Mouse (Mus musculus) hindbrain, embryonic 16.5 days (tissue): ENCODE results near the gene Rrp7a. TPM values are rescaled to one million over a fixed set of nuclear protein-coding genes. Genes with fewer than 3 reads are reported as not detected.

ENCODE experiments used
- ATAC-seq: fragments of 200-750 bp; cut with Nextera tagmentation; 2 replicates; pipeline ENCODE4 v1.8.0; 2017; ENCODE audit warnings: moderate TSS enrichment, moderate library complexity
- H3K27ac ChIP-seq: fragments of 300-500 bp; sonication (generic); 2 replicates; pipeline ENCODE4 v1.5.1; 2014; ENCODE audit warnings: low read depth, mild to moderate bottlenecking, control low read depth, low read length, moderate library complexity
- H3K27me3 ChIP-seq: fragments of 300-500 bp; sonication (generic); replicated peaks from 2 replicates; pipeline ENCODE4 v1.6.1; 2014; ENCODE audit warnings: low read length; ENCODE audit not compliant: control insufficient read depth, insufficient read depth
- H3K36me3 ChIP-seq: fragments of 300-500 bp; sonication (generic); 2 replicates; pipeline ENCODE4 v1.6.1; 2014; ENCODE audit warnings: mild to moderate bottlenecking, low read length, moderate library complexity, mixed read lengths; ENCODE audit not compliant: control insufficient read depth, insufficient read depth
- H3K4me1 ChIP-seq: fragments of 300-500 bp; sonication (generic); 2 replicates; pipeline ENCODE4 v1.6.1; 2014; ENCODE audit warnings: low read depth, low read length; ENCODE audit not compliant: control insufficient read depth, insufficient read depth
- H3K4me2 ChIP-seq: fragments of 300-500 bp; sonication (generic); 2 replicates; pipeline ENCODE4 v1.6.1; 2014; ENCODE audit warnings: mild to moderate bottlenecking, low read length, control low read depth, moderate library complexity
- H3K4me3 ChIP-seq: fragments of 300-500 bp; sonication (generic); 2 replicates; pipeline ENCODE4 v1.5.1; 2014; ENCODE audit warnings: mild to moderate bottlenecking, low read length, control low read depth, moderate library complexity
- H3K9ac ChIP-seq: fragments of 300-500 bp; sonication (generic); 2 replicates; pipeline ENCODE4 v1.6.1; 2014; ENCODE audit warnings: low read depth, mild to moderate bottlenecking, control low read depth, low read length, moderate library complexity
- H3K9me3 ChIP-seq: fragments of 300-500 bp; sonication (generic); 2 replicates; pipeline ENCODE4 v1.6.1; 2014; ENCODE audit warnings: mild to moderate bottlenecking, low read length, moderate library complexity; ENCODE audit not compliant: control insufficient read depth
- WGBS: fragments of 180-500 bp; shearing (Covaris S2); extraction: QIAGEN DNeasy Blood & Tissue Kit; methylation state at CpG from one replicate; pipeline ENCODE4 v1.1.7; 2014; 5-methylcytosine and 5-hydroxymethylcytosine counted together
- polyA plus RNA-seq: library from polyadenylated mRNA; unstranded; fragments of >200 nt; fragmentation: Nextera tagmentation; extraction: Ambion mirVana; gene quantifications from 2 replicates; pipeline ENCODE4 v1.2.1, GENCODE M21; 2015

Gene Rrp7a
- polyA plus RNA-seq, 1 experiment from 2014 or later = 78.2 TPM

DNA sequence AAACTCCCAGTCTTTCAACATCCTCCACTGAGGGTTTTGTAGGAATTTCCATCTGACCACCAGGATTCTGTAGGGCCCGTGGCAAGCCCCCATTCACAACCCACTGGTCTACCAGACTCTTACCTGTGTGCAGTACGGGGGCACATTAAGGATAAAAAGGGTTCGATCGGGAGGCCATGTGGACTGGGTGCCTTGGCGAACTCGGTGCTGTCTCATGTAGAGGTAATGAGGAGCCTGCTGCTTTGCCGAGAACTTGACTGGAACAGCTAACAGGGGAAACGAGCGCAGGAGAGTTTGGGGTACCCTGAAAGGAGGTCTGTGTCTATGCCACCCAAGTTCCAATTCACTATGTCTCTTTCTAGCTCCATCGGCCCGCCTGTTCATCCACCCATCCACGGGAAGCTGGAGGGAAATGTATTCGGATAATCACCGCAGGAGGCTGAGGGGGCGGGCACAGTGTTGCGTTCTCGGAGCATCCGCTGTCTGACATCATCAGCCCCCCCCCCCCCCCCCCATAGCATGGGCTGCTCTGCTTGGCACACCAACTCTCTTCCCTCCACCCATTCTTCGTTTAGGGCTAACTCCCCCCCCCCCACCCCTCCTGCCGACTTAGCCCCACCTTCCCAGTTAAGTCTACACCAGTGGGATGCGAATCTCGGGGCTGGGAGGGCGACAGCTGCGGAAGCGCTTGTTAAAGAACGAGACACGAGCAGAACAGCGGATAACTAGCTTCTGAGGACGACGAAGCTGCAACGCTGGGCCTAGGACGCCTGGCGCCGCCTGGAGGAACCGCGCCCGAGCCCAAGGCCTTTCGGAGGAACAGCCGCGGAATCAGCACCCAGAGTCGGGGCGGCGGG is 664 bp downstream of the Rrp7a start:
- peak overlapping the region; percentile 87 for H3K9ac ChIP-seq
- H3K4me3 ChIP-seq = peak overlapping the region; percentile 89

DNA sequence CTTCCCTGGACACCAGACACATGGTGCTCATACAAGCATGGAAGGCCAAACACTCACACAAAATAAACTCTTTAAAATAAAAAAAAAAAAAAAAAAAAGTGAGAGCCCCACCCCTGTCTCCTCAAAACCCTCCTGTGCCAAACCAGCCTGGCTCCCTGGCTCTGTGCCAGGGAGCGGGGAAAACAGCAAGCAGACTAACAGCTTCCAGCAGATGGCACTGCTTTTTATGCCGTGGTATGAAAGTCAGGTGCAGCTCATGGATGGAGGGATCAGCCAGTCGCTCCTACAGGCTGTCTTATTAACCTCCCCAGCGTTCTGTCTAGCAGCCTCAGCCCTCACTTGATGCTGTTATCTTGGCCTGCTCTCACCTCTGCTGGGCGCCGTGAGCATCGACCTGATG is 4.2 kb downstream of the Rrp7a start:
- ATAC-seq = no peak
- Histone ChIP-seq H3K4me2 (no peak overlapping the region), H3K27ac (no peak overlapping the region), H3K4me1 (peaks cover 12% of the 10 kb centered on the region), H3K9me3 (no peaks in the 10 kb centered on the region), H3K9ac (no peak overlapping the region), H3K36me3 (peaks cover 14% of the 10 kb centered on the region), H3K27me3 (no peaks in the 10 kb centered on the region), H3K4me3 (no peak overlapping the region)
- 49% methylated on average over 7 of the region's 7 CpGs for WGBS

More for the DNA sequence above, 664 bp downstream of the Rrp7a start:
- peak overlapping the region; percentile 78 for H3K4me2 ChIP-seq
- peaks cover 7% of the 10 kb centered on the region for H3K4me1 ChIP-seq
- H3K27ac ChIP-seq = peak overlapping the region; percentile 83
- WGBS = 2% methylated on average over 43 of the region's 43 CpGs
- no peaks in the 10 kb centered on the region for H3K9me3 ChIP-seq
- H3K27me3 ChIP-seq = no peaks in the 10 kb centered on the region
- ATAC-seq = peak; percentile 53
- H3K36me3 ChIP-seq = peaks cover 30% of the 10 kb centered on the region

- Histone ChIP-seq H3K9ac (no peak overlapping the region), H3K4me1 (peaks cover 10% of the 10 kb centered on the region), H3K36me3 (peaks cover 14% of the 10 kb centered on the region), H3K27me3 (no peaks in the 10 kb centered on the region), H3K27ac (no peak overlapping the region), H3K9me3 (no peaks in the 10 kb centered on the region), H3K4me3 (no peak overlapping the region), H3K4me2 (no peak overlapping the region)
- 36% methylated on average over 6 of the region's 6 CpGs for WGBS
- no peak for ATAC-seq
These were observed 7.5 kb downstream of the Rrp7a start for GRCm38 (mm10) chr15:83115071-83115470.

- peaks cover 10% of the 10 kb centered on the region for H3K4me1 ChIP-seq
- no peak overlapping the region for H3K27ac ChIP-seq
- ATAC-seq = no peak
- no peak overlapping the region for H3K4me2 ChIP-seq
- WGBS = 63% methylated on average over 9 of the region's 9 CpGs
- peaks cover 11% of the 10 kb centered on the region for H3K36me3 ChIP-seq
- no peaks in the 10 kb centered on the region for H3K27me3 ChIP-seq
- H3K9ac ChIP-seq = no peak overlapping the region; the same call in 1 of the 2 replicates
- no peaks in the 10 kb centered on the region for H3K9me3 ChIP-seq
- no peak overlapping the region for H3K4me3 ChIP-seq
These were observed 8.5 kb downstream of the Rrp7a start for GRCm38 (mm10) chr15:83114106-83114505.

GRCm38 (mm10) chr15:83112898-83113297 is 9.7 kb downstream of the Rrp7a start:
- Histone ChIP-seq H3K36me3 (peaks cover 11% of the 10 kb centered on the region), H3K27me3 (no peaks in the 10 kb centered on the region), H3K4me2 (no peak overlapping the region), H3K9ac (no peak overlapping the region), H3K9me3 (no peaks in the 10 kb centered on the region), H3K4me3 (no peak overlapping the region), H3K27ac (no peak overlapping the region), H3K4me1 (peaks cover 10% of the 10 kb centered on the region)
- peak; percentile 66; the same call in 1 of the 2 replicates for ATAC-seq
- 4% methylated on average over 10 of the region's 11 CpGs for WGBS

DNA sequence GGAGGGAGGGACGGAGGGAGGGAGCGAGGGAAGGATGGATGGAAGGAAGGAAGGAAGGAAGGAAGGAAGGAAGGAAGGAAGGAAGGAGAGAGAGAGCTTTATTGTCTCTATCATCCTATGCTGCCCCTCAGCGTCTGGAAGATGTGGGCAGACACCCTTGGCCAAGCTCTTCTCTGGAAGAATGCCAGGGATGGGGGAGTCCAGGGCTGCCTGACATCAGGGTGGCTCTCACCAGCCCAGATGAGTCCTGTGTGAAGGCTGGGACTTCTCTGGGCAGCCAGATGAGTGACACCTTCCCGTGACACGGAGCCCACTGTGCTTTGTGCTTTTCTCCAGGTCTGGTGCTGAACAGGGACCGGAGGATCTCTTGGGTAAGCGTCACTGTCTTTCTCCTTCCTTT is 10.7 kb downstream of the Rrp7a start:
- H3K4me2 ChIP-seq = no peak overlapping the region
- peaks cover 10% of the 10 kb centered on the region for H3K4me1 ChIP-seq
- no peak for ATAC-seq
- H3K9ac ChIP-seq = no peak overlapping the region; the same call in 1 of the 2 replicates
- H3K4me3 ChIP-seq = no peak overlapping the region
- H3K27ac ChIP-seq = no peak overlapping the region
- no peaks in the 10 kb centered on the region for H3K27me3 ChIP-seq
- no peaks in the 10 kb centered on the region for H3K9me3 ChIP-seq
- WGBS = 89% methylated on average over 7 of the region's 7 CpGs
- H3K36me3 ChIP-seq = peaks cover under 1% of the 10 kb centered on the region

DNA sequence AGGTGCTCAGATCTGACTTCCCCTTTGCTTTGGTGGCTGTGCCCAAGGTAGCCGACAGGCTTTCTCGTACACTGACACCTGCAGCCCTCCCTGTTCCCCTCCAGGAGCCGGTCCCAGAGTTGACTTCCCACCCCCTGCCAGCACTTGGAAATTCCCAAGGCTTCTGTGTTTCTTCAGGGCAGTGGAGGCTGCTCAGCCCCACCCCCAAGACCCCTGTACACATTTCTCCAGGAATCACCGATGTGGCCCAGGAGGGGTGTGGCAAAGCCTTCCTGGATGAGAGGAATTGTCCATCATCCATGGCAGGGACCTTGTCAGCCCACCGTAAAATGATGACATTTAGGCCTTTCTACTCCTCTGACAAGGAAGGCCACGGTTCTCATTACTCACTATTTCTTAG is 11.3 kb downstream of the Rrp7a start:
- Histone ChIP-seq H3K4me1 (peaks cover 10% of the 10 kb centered on the region), H3K36me3 (no peaks in the 10 kb centered on the region; the same call in none of the 2 replicates), H3K27me3 (no peaks in the 10 kb centered on the region), H3K4me3 (no peak overlapping the region), H3K4me2 (no peak overlapping the region), H3K9ac (no peak overlapping the region), H3K9me3 (no peaks in the 10 kb centered on the region), H3K27ac (no peak overlapping the region)
- ATAC-seq = no peak
- WGBS = 58% methylated on average over 6 of the region's 6 CpGs

- Histone ChIP-seq H3K4me1 (no peaks in the 10 kb centered on the region), H3K4me3 (no peak overlapping the region), H3K9me3 (no peaks in the 10 kb centered on the region), H3K36me3 (no peaks in the 10 kb centered on the region), H3K27me3 (no peaks in the 10 kb centered on the region), H3K27ac (no peak overlapping the region), H3K4me2 (no peak overlapping the region), H3K9ac (no peak overlapping the region)
- 35% methylated on average over 6 of the region's 6 CpGs for WGBS
- ATAC-seq = no peak
These were observed 14.8 kb downstream of the Rrp7a start for GRCm38 (mm10) chr15:83107814-83108213.

GRCm38 (mm10) chr15:83106426-83106825 is 16.2 kb downstream of the Rrp7a start:
- Histone ChIP-seq H3K36me3 (no peaks in the 10 kb centered on the region), H3K9ac (no peak overlapping the region), H3K4me2 (no peak overlapping the region), H3K9me3 (no peaks in the 10 kb centered on the region), H3K4me1 (no peaks in the 10 kb centered on the region), H3K27ac (no peak overlapping the region), H3K27me3 (no peaks in the 10 kb centered on the region), H3K4me3 (no peak overlapping the region)
- no peak for ATAC-seq
- whole genome bisulfite sequencing = 86% methylated on average over 6 of the region's 6 CpGs
